Mouse (Mus musculus) heart, postnatal 14 days (tissue): ENCODE data around the gene Dohh. TPM values are rescaled to one million over a fixed set of nuclear protein-coding genes. Genes with fewer than 3 reads are reported as not detected.
A peak's percentile ranks its signal among the peaks of the same experiment; 100 is the strongest.

Experiments used
- DNase-seq, 2 experiments: peaks; one replicate each; pipeline ENCODE4 v3.0.0; 2021 to 2022
- intact Hi-C: fragments of 180-260 bp; cut with DNase I; formaldehyde crosslinking; loops from one replicate; pipeline ENCODE4 v1.15.1; 2025
- total RNA-seq, 2 experiments: library from RNA; stranded (reverse); gene quantifications; 2 replicates each; pipeline ENCODE4 v1.2.3; 2021

The Dohh gene
- total RNA-seq, 2 experiments from 2014 or later, result 47.6 to 55.3 TPM

GRCm38 (mm10) chr10:81414682-81415081 is 30.5 kb downstream of the Dohh start:
- DNase-seq, result peak; percentile 66 to 75
- intact Hi-C loops, result no loop called here

DNA sequence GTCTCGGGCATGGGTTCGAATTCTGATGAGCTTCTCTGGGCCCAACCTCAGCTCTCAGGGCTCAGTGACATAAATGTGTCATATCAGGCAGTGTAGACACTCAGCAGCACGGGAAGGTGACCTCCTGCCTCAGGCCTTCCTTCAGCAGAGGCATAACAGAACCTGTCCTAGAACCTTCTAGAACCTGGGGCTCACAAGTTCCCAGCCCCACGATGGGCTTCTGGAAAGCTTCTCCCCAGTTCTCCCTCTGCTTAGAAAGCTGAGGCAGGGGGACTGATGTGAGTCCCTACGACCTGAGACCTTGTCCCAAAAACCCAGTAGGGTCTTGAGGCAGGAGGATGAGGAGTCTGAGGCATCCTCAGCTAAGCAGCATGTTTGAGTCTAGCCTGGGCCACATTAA is 30.9 kb downstream of the Dohh start:
- DNase-seq, result no peak
- intact Hi-C loops, result no loop called here

- intact Hi-C loops, result no loop called here
- peak; percentile 60 to 67 for DNase-seq
Observed at GRCm38 (mm10) chr10:81415549-81416310, 31.5 kb downstream of the Dohh start.

GRCm38 (mm10) chr10:81416581-81417226 is 32.5 kb downstream of the Dohh start:
- peak; percentile 88 to 92 for DNase-seq
- intact Hi-C loops, result no loop called here

DNA sequence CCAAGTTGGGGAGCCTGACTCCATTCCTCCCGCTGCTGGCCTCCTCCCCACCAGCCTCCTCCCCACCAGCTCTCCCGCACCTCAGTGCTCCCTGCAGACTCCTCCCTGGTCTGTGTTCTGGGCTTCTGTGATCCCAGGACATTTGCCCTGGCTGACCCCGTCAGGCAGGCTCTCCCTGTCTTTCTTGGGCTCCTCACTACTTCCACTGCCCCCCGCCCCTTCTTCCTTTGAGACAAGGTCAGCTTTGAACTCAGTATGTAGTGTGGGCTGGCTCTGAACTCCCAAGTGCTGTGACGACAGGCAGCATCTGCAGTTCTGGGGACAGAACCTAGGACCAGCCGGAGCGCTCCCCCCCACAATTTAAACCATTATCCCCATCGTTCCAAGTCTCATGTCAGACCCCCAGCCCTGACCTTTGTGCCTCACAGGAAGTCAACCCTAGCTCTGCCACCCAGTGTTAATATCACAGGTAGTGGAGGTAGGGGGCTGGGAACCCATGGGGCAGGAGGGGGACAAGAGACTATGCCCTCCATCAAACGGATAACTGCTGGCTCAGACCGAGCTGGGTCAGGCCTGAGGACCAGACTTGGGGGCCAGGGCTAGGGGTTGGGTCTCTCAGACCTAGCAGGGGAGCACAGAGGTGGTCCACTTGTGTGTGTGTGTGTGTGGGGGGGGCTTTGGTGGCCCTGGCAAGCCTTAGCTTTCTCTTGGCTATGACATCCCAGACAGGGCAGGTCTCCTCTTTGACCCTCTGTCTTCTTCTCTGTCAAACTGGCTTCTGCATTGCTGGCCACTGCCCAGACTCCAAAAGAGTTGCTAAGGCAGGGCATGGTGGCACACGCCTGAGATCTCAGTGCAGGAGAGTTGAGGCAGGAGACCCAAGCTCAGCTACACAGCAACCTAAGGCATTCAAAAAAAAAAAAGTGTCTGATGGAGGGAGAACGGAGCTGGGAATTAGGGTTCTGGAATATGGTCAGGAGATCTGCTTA is 33.3 kb downstream of the Dohh start:
- peak; percentile 6 to 10 for DNase-seq
- intact Hi-C loops, result no loop called here

DNA sequence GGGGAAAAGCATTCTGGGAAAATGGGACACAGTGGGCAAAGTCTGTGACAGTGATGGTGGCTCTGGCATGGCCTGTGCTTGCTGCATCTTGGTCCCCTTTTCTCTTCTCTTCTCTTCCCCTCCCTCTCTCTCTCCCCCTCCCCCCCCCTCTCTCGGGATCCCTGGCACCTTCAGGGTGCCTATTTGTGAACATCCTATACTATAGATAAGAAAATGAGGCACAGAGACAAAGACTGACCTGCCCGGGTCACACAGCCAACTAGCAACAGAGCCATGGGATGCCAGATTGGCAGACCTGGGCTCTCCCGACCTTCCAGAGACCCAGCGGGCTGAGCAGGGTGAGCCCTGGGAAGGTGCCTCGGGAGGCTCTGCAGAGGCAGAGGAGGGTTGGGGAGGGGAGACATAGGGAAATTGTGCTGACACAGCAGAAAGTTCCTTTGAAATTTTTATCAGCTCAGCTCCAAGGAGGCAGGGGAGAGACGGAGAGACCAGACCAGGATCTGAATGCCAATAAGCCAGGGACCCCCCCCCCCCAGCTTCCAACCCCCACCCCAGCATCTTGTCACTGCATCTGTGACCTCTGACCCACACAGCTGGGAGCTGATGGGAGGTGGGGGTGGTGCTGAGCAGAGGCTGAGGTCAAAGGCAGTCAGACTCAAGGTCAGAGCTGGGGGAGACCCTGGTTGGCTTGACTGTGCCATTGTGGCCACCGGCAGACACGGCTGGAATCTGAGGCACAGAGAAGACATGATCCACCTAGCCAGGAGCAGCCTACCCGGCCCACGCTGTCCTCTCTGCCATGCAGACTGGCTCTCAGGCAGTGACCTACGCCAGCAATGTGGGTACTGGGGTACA is 34.2 kb downstream of the Dohh start:
- intact Hi-C loops, result no loop called here
- DNase-seq, result peak; percentile 3 to 9

DNA sequence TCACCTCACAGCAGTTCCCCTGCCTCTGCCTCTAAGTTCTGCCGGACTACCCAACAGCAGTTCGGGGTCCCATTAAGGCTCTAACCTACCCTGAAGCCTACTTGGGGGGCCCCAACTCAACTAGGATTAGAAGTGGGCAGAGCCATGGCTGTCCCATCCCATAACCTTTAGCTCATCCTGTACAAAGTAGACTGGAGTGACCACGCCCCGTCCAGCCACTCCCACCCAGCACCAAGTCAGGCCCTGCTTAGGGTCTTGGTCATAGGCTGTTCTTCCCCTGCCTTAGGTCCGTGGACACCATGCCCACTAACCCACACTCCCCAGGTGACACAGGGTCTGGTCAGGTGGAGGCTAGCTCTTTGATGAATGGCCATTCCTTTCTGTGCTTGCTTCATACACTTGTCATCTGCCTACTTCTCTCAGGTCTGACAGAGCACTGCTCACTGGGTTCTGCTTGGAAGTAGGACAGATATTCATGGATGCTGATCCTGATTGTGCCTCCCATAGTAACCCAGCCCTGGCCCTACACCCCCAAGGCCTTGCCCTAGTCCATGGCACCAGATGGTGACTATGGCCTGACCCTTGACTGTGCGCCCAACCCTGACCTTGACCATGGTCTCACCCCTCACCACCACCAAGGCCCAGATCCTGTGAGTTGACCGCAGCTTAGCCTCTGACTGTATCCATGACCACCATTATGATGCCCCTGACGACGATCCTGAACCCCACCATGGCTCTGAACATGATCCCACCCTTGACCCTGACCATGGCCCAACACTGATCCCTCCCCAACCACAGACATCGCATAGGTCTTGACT is 35.1 kb downstream of the Dohh start:
- peak in 1 of 2 experiments; percentile 3 for DNase-seq
- intact Hi-C loops, result no loop called here

- peak; percentile 12 for DNase-seq
Observed at GRCm38 (mm10) chr10:81420191-81420767, 36.1 kb downstream of the Dohh start.

GRCm38 (mm10) chr10:81421041-81421796 is 37.0 kb downstream of the Dohh start:
- intact Hi-C loops, result no loop called here
- DNase-seq, result peak in 1 of 2 experiments; percentile 3

More at GRCm38 (mm10) chr10:81420191-81420767, 36.1 kb downstream of the Dohh start:
- intact Hi-C loops, result no loop called here

GRCm38 (mm10) chr10:81421797-81422100 is 37.5 kb downstream of the Dohh start:
- intact Hi-C loops, result no loop called here
- peak; percentile 26 to 38 for DNase-seq

DNA sequence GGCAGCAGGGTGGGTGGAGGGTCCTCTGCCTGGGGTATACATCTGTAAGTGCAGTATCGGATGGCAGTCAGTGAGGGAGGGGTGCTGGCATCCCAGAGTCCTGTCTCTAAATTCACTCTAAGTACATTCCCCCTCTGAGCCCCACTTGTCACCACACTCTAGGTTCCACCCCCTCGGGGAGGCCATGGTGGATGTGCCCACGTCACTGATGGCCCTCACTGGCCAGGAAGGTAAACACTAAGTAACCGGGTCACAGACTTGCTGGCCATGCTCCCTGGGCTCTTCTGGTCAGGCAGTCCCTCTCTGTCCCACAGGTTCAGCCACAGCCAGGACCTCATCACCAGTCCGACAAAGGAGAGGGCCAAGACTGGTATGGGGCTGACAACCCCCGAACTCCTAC is 38.0 kb downstream of the Dohh start:
- intact Hi-C loops, result no loop called here
- DNase-seq, result peak; percentile 3 to 21

GRCm38 (mm10) chr10:81422661-81423217 is 38.5 kb downstream of the Dohh start:
- intact Hi-C loops, result no loop called here
- peak in 1 of 2 experiments; percentile 7 for DNase-seq

- peak in 1 of 2 experiments; percentile 8 for DNase-seq
- intact Hi-C loops, result loop anchor here (2.0 kb wide), 1 partner anchor 13 kb away; no protein-coding TSS in a partner anchor
Observed at GRCm38 (mm10) chr10:81423476-81424245, 39.4 kb downstream of the Dohh start.

DNA sequence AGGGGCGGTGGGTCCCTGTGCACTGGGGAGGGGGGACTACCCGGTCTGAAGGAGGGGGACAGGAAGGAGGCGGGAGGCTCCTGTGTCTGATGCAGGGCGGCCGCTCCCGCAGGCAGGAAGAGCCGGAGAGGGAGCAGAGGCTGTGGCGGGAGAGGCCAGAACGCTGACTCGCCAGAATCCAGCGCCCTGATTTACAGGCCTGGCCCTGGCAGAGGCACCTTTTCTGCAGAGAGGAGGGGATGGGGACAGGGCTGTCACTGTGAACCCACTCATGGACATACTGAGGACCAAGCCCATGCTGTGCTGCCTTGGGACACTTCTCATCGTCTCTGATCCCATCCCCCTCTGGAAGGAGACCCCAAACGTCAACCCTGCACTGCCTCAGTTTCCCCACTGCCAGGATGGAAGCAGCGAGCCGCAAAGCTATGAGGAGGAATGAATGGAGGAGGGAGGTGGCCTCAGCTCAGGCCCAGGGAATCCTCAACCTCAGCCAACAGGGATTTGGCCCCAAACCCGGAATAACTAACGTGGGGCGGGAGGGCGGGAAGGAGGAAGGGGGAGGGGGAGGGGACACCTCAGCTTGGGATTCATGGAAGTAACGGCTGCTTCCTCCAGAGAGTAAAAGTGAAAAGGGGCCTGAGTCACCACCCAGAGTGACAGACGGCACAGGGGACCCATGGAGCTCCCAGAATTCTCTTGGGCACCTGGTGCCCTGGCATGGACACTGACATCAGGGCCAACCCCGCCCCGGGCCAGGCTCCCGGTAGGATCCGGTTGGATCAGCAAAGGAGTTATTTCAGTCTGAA is 40.2 kb downstream of the Dohh start:
- DNase-seq, result peak; percentile 70 to 78
- intact Hi-C loops, result loop anchor here (2.0 kb wide), 1 partner anchor 14 kb away; no protein-coding TSS in a partner anchor

DNA sequence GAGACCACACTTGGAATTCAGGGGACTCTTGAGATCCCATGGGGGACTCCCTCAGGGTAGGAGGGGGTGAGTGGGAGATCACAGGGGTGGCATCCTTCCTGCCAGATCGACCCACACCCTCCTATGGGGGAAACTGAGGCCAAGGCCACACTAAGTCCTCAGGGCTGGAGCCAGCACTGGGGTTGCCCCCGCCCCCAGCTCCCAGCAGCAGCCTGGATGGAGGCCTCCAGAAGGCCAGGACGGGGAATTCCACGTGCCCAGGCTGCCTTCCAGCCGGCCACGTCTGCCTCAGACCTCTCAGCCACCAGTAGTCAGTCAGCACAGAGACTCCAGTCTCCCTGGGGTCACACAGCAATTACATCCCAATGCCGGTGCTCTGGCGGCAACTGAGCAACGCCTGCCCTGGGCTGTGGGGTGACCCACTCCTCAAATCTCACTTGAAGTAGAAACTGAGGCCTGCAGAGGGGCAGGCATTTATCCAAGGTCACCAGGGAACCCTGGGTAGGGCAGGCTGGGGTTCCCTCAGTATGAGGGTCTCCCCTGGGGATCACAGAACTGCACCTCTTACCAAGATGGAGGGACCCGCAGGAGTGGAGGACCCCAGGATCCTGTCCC is 41.1 kb downstream of the Dohh start:
- intact Hi-C loops, result loop anchor here (2.0 kb wide), 1 partner anchor 15 kb away; no protein-coding TSS in a partner anchor
- peak; percentile 52 to 72 for DNase-seq
